Mouse (Mus musculus) retina, postnatal 1 day (tissue): Measurements from ENCODE around the gene Sp9.
A peak's percentile ranks its signal among the peaks of the same experiment; 100 is the strongest.

Experiments
- DNase-seq: peaks from one replicate; pipeline ENCODE4 v3.0.0-alpha.2; 2012

The Sp9 gene

DNA sequence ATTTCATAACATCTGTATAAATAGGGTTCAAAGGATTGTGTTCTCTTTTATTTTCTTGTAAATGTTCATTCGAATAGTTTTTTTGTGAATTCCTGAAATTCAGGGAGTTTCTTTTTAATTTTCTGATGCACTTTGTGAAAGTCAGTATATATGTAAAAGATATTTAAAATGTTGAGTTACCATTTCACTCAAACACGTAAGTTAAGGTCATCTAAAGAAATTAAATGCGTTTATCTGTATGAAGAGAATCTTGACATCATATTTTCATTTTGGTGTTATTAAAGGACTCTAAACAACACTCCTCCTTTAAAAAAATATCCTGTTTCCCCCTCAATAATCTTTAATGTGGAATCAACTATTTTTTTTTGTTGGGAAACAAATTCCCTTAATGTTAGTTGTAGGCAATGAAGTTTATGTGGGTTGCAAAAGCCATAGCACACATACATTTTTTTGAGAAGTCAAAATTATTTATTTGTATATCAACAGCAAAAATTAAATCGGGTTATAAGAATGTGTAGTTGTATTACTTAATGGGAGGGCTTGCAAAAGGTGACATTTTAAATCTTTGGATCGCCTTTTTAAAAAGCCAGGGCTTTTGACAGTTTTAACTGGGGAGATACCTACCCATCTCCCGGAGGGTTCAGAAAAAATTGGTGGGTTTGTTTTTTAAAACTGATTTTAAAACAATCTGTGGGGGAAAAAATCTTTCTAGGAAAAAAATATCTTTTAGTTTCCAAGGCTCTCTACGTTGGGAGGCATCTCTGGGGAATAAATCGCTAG lies 3.7 kb downstream of the Sp9 start:
- peak; percentile 27 for DNase-seq

GRCm38 (mm10) chr2:73276141-73276571 lies 4.4 kb downstream of the Sp9 start:
- peak; percentile 45 for DNase-seq

DNA sequence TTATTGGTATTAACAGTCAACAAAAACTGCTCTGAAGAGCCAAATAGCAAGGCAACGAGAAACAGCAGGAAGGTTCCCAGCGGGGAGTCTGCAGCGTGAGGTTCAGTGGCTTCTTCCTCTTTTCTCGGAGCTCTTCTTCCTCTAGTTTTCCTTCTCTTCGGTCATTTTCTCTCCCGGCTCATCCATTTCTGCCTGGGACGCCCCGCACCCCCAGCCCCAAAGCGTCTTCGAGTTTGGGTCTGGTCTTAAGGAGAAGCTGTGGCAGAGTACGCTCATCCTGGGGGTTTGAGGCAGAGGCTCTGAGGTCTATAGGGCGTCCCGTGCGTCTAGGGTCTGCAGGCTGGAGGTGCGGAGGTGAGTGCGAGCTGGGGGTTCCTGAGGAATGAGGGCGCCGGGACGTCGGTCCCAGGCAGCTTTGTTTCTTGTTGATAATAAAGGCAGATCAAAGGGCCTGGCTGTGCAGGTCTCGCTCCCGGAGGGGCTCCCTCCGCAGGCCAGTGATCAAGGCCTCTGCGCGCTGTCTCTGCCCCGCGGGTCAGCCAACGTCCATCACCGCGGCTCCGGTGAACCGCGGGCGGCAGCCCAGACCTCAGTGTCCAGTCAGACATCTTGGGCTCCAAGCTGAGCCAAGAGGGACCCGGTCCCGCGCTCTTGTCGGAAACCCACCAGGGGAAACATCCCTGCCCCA lies 5.4 kb downstream of the Sp9 start:
- peak; percentile 54 for DNase-seq

- peak; percentile 43 for DNase-seq
Observed at GRCm38 (mm10) chr2:73277709-73278075, 6.0 kb downstream of the Sp9 start.

DNA sequence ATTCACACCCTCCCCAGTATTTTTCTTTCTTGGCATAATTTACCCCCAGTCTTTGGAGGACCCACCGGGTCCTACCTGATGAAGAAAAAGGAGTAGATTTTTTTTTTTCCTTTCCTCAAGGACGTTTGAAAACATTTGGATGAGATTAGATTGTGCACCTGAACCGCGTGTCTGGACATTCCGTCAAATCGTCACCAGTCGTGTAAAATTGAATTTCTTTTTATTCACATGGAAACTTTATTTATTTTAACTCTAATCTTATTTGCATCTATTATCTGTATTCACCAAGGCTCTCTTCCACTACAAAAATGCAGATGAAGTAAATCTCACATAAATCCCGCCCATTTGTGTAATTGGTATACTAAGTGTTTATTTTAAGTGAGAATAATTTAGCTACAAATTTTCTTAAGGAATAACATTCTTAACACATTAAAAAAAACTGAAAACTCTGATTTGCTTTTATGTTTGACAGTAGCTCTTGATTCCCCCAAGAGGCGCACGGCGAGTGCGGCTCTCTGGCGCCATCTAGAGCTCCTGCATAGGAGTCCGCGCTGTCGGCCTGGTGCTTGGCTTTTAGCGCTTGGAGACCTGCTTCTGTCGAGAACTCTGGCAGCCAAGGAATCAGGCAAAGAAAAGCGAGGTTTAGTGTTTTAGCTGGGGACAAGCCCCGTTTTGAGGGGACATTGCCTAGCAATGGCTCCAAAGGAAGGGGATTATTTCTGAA lies 6.6 kb downstream of the Sp9 start:
- DNase-seq: peak; percentile 92

DNA sequence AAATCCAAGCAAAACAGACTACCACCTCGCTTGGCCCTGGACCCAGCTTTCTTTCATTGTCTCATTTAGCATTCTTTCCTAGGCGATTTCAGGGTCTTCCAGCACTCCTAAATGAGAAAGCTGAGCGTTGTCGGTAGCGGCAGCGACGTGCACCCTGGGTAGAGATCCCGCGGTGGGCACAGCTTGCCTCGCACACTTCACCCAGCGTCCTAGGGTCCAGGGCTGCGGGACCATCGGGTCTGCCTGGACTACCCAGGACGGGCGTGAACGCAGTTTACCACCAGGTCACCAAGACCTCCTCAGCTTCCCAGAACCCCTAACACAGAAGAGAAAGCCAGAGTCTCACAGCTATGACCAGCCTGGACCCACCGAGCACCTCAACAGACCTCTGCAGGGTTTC lies 7.1 kb downstream of the Sp9 start:
- no peak for DNase-seq

GRCm38 (mm10) chr2:73279271-73280038 lies 7.7 kb downstream of the Sp9 start:
- DNase-seq: peak; percentile 31

DNA sequence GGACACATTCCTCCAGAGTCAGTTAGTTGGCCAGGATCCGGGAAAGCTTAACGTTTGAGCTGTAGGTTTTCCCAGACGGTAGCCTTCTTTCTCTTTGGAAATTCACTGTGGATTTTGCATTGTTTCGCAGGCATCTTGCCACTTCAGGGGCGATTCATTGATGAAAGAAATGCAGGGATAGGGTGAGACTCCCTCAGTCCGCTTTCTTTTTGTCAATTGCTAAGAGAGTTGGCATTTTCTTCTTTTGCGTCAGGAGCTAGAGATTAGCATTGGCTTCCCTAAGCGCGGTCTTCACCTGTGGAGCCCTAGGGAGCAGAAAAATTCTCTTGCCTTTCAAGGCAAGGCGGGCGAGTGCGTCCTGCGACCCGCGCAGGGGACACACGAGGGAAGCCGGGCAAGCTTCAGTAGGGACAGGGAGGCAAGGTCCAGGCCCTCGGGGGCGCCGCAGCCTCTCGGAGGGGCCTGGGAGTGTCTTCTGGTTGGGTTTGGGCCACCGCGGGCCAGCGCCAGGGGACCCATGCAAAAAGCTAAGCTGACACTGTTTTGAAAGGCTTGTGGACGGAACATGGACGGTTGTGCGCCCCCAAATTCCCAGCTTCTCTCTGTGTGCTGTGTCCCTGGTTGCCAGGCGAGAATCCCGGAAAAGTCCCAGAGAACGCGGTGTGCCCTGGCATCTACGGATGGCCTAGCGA lies 8.8 kb downstream of the Sp9 start:
- DNase-seq: peak; percentile 35

- no peak for DNase-seq
Observed at GRCm38 (mm10) chr2:73281048-73281661, 9.4 kb downstream of the Sp9 start.

GRCm38 (mm10) chr2:73281707-73282106 lies 10.0 kb downstream of the Sp9 start:
- peak; percentile 70 for DNase-seq

- DNase-seq: peak; percentile 63
Observed at GRCm38 (mm10) chr2:73285630-73286029, 13.9 kb downstream of the Sp9 start.

DNA sequence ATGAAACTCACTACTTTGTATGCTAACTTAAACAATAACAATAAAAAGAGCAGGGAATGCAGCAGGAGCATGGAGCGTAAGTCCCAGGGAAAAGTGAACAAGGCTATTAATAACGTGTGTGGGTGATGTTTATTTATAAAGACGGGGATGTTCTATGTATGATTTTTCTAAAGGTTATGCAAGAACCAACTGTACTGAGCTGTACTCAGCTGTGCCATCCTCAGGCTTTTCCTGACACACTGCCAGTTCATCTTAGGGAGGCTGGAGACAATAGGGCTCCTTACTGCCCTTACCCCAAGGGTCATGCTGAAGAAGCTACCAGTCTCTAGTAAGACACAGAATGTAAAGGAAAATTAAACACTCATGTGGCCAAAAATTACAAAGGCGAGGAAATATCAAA lies 19.4 kb downstream of the Sp9 start:
- DNase-seq: no peak

DNA sequence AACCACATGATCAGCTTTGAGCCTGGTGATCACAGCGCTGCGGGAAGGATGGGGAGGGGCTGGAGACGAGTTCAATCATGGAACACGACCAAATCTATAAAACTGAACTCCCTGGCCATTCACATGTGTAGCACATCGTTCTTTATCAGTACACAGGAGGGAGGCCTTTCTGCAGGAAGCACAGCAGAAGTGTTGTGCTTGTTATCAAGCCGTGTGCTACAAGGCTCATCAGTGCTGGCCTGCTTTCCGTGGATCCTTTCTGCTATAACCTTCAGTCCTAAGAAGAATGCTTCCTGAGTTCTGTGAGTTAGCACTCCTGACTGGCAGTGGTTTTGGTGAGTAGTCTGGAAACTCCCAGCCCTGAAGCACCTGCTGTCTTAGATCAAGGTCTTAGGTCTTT lies 23.3 kb downstream of the Sp9 start:
- no peak for DNase-seq

DNA sequence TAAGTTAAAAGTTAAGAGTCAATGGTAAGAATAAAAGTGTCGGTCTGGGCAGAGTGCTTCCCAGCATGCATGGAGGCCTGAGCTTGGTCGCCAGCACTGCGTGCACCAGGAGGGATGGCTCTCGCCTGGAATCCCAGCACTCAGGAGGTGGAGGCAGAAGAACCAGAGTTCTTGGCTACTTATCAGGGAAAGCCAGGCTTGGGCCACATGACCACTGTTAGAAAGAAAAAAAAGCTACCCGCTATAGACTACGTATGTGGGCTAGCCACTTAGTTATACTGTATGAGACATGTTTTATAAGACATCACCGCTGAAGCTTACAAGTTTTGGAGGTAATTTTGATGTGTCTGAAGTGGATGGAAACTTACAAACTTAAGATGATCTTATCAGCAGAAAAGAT lies 26.4 kb downstream of the Sp9 start:
- no peak for DNase-seq

- no peak for DNase-seq
Observed at GRCm38 (mm10) chr2:73298841-73299240, 27.1 kb downstream of the Sp9 start.

- DNase-seq: no peak
Observed at GRCm38 (mm10) chr2:73301979-73302378, 30.3 kb downstream of the Sp9 start.

GRCm38 (mm10) chr2:73302722-73303121 lies 31.0 kb downstream of the Sp9 start:
- no peak for DNase-seq

GRCm38 (mm10) chr2:73304506-73304905 lies 32.8 kb downstream of the Sp9 start:
- no peak for DNase-seq

DNA sequence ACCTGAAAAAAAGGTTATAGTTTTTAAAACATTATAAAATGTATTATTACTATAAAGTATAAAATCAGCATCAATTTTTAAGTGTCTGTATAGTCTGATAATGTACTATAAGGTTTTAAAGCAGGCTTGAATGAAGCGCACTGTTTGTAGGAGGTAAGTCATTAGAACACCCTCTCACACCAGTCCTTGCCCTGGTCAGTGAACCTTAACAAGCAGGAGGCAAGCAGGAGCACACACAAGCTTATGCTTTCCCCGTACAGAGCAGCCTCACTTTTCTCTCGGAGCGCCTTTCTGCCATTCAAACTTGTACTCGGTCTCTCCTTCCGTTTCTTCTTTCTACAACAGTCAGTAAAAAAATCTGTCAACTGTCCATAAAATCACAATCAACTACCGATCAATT lies 34.3 kb downstream of the Sp9 start:
- no peak for DNase-seq

GRCm38 (mm10) chr2:73312152-73313116 lies 40.7 kb downstream of the Sp9 start, which contains the start of the genes Scrn3 and Cir1:
Gene Scrn3, plus strand, starts transcription at chr2:73312601.
Gene Cir1, minus strand, starts transcription at chr2:73312701.
- peak; percentile 99 for DNase-seq

DNA sequence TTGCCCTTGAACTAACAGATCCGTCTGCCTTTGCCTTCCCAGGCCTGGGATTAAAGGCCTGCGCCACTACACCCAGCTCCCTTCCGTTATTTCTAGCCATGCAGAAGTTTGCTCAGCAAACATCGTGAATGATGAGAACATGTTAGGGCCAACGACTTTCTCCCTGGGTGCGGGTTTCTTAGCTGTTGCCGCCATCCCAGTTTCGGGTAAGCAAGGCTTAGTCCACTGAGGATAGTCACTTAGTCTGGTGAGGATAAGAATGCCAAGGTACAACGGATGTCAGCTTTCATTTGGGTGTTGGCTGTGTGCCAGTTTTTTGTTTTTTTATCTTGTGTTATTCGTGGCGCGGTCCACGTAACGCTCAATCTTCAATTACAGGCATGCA lies 41.4 kb downstream of the Sp9 start:
- DNase-seq: peak; percentile 37
